Mouse (Mus musculus) CH12.LX (cell line): ENCODE measurements around the gene Capn11. TPM values are rescaled to one million over a fixed set of nuclear protein-coding genes. Genes with fewer than 3 reads are reported as not detected.

Source experiments
- DNase-seq: peaks from one replicate; pipeline ENCODE4 v3.0.0-alpha.2; 2013; ENCODE audit errors: extremely low read depth
- H3K27ac ChIP-seq: 2 replicates; pipeline ENCODE4 v1.5.1; 2012; ENCODE audit warnings: low read depth, mild to moderate bottlenecking, control low read depth, moderate library complexity; ENCODE audit not compliant: insufficient read depth
- H3K27me3 ChIP-seq: replicated peaks from 2 replicates; pipeline ENCODE3; 2012; ENCODE audit warnings: inconsistent platforms
- H3K36me3 ChIP-seq, 2 experiments: replicated peaks in 1 of 2; 2 replicates each; pipeline versions ENCODE3 to v1.6.1; 2012; ENCODE audit warnings: inconsistent platforms in 1 of 2, low read length in 1 of 2, mild to moderate bottlenecking in 1 of 2, mixed read lengths in 1 of 2, moderate library complexity in 1 of 2; ENCODE audit not compliant: control insufficient read depth in 1 of 2, insufficient read depth in 1 of 2
- H3K4me1 ChIP-seq, 2 experiments: 2 replicates each; pipeline ENCODE4 v1.6.1; 2012; ENCODE audit warnings: inconsistent platforms in 1 of 2, moderate library complexity in 1 of 2; ENCODE audit not compliant: insufficient read depth in 2 of 2, control insufficient read depth in 1 of 2
- H3K4me2 ChIP-seq: 2 replicates; pipeline ENCODE4 v1.6.1; 2012; ENCODE audit warnings: low read depth, mild to moderate bottlenecking, control low read depth; ENCODE audit not compliant: poor library complexity, insufficient read depth, severe bottlenecking
- H3K4me3 ChIP-seq, 3 experiments: fragments of 150-350 bp in 1 of 3; sonication (generic) in 1 of 3; replicated peaks in 1 of 3; 2 replicates each; pipeline versions ENCODE3 to v1.5.1; 2011 to 2012; ENCODE audit warnings: low read depth in 2 of 3, low read length in 2 of 3, mild to moderate bottlenecking in 2 of 3, moderate library complexity in 2 of 3, control low read depth in 1 of 3, improper control_type of control experiment in 1 of 3, inconsistent platforms in 1 of 3, mixed read lengths in 1 of 3; ENCODE audit not compliant: poor library complexity in 1 of 3
- H3K79me2 ChIP-seq: replicated peaks from 2 replicates; pipeline ENCODE4 v1.6.1; 2012; ENCODE audit warnings: mild to moderate bottlenecking, moderate library complexity; ENCODE audit not compliant: control insufficient read depth, poor library complexity, insufficient read depth, severe bottlenecking; ENCODE audit errors: extremely low read depth
- H3K9ac ChIP-seq: 2 replicates; pipeline ENCODE4 v1.6.1; 2012; ENCODE audit warnings: low read depth, mild to moderate bottlenecking, control low read depth, moderate library complexity; ENCODE audit not compliant: insufficient read depth
- H3K9me3 ChIP-seq: replicated peaks from 2 replicates; pipeline ENCODE3; 2012; ENCODE audit warnings: low read length, inconsistent platforms, mixed read lengths
- BHLHE40 ChIP-seq: IDR thresholded peaks from 2 replicates; pipeline ENCODE4 v1.6.1; 2011; ENCODE audit warnings: mild to moderate bottlenecking, low read depth, low read length, improper control_type of control experiment
- CHD2 ChIP-seq: IDR thresholded peaks from 2 replicates; pipeline ENCODE4 v1.6.1; 2011; ENCODE audit warnings: low read length, improper control_type of control experiment
- CTCF ChIP-seq, 2 experiments: IDR thresholded peaks in 1 of 2; conservative IDR thresholded peaks in 1 of 2; 2 replicates each; pipeline ENCODE4 v1.5.1; 2011 to 2012; ENCODE audit warnings: low read depth in 2 of 2, low read length in 2 of 2, improper control_type of control experiment in 1 of 2, inconsistent platforms in 1 of 2, mild to moderate bottlenecking in 1 of 2, moderate library complexity in 1 of 2
- EP300 ChIP-seq: IDR thresholded peaks from 2 replicates; pipeline ENCODE4 v1.6.1; 2011; ENCODE audit warnings: low read length, improper control_type of control experiment
- ETS1 ChIP-seq: conservative IDR thresholded peaks from 2 replicates; pipeline ENCODE4 v1.6.1; 2012; ENCODE audit warnings: low read depth, mild to moderate bottlenecking, inconsistent platforms, low read length, improper control_type of control experiment, moderate library complexity
- GABPA ChIP-seq: IDR thresholded peaks from 2 replicates; pipeline ENCODE4 v1.6.1; 2012; ENCODE audit warnings: low read depth, low read length, improper control_type of control experiment, inconsistent platforms; ENCODE audit not compliant: insufficient replicate concordance
- HCFC1 ChIP-seq: IDR thresholded peaks from 2 replicates; pipeline ENCODE4 v1.6.1; 2012; ENCODE audit warnings: low read depth, mild to moderate bottlenecking, inconsistent platforms, low read length, improper control_type of control experiment
- JUND ChIP-seq: conservative IDR thresholded peaks from 2 replicates; pipeline ENCODE4 v1.6.1; 2011; ENCODE audit warnings: low read depth, low read length, improper control_type of control experiment
- KAT2A ChIP-seq: IDR thresholded peaks from 2 replicates; pipeline ENCODE4 v1.6.1; 2012; ENCODE audit warnings: low read length, improper control_type of control experiment, inconsistent platforms; ENCODE audit not compliant: insufficient replicate concordance
- MAX ChIP-seq: IDR thresholded peaks from 2 replicates; pipeline ENCODE4 v1.6.1; 2011; ENCODE audit warnings: low read length, improper control_type of control experiment
- MAZ ChIP-seq: IDR thresholded peaks from 2 replicates; pipeline ENCODE4 v1.6.1; 2012; ENCODE audit warnings: low read depth, mild to moderate bottlenecking, inconsistent platforms, low read length, improper control_type of control experiment, moderate library complexity
- MEF2A ChIP-seq: IDR thresholded peaks from 2 replicates; pipeline ENCODE4 v1.6.1; 2014; ENCODE audit warnings: low read depth, mild to moderate bottlenecking, inconsistent platforms, low read length, improper control_type of control experiment, borderline replicate concordance
- MXI1 ChIP-seq: IDR thresholded peaks from 2 replicates; pipeline ENCODE4 v1.6.1; 2011; ENCODE audit warnings: mild to moderate bottlenecking, low read depth, low read length, improper control_type of control experiment
- MYC ChIP-seq: IDR thresholded peaks from 2 replicates; pipeline ENCODE4 v1.6.1; 2011; ENCODE audit warnings: low read depth, mild to moderate bottlenecking, improper control_type of control experiment, low read length
- NELFE ChIP-seq: IDR thresholded peaks from 2 replicates; pipeline ENCODE4 v1.6.1; 2011; ENCODE audit warnings: low read depth, low read length, improper control_type of control experiment
- NRF1 ChIP-seq: IDR thresholded peaks from 2 replicates; pipeline ENCODE4 v1.6.1; 2014; ENCODE audit warnings: low read depth, mild to moderate bottlenecking, inconsistent platforms, low read length, improper control_type of control experiment, moderate library complexity
- PAX5 ChIP-seq: IDR thresholded peaks from 2 replicates; pipeline ENCODE4 v1.6.1; 2012; ENCODE audit warnings: low read length, inconsistent platforms, mixed read lengths
- POLR2A ChIP-seq: IDR thresholded peaks from 2 replicates; pipeline ENCODE4 v1.6.1; 2011; ENCODE audit warnings: low read depth, mild to moderate bottlenecking, improper control_type of control experiment, low read length
- RAD21 ChIP-seq: IDR thresholded peaks from 2 replicates; pipeline ENCODE4 v1.6.1; 2011; ENCODE audit warnings: low read depth, mild to moderate bottlenecking, low read length, improper control_type of control experiment, moderate library complexity
- SIN3A ChIP-seq: IDR thresholded peaks from 2 replicates; pipeline ENCODE4 v1.6.1; 2012; ENCODE audit warnings: low read length, improper control_type of control experiment, inconsistent platforms
- TBP ChIP-seq: conservative IDR thresholded peaks from 2 replicates; pipeline ENCODE4 v1.6.1; 2011; ENCODE audit warnings: low read depth, low read length, improper control_type of control experiment
- TCF12 ChIP-seq: IDR thresholded peaks from 2 replicates; pipeline ENCODE4 v1.6.1; 2014; ENCODE audit warnings: low read depth, mild to moderate bottlenecking, inconsistent platforms, low read length, improper control_type of control experiment
- UBTF ChIP-seq: IDR thresholded peaks from 2 replicates; pipeline ENCODE4 v1.6.1; 2012; ENCODE audit warnings: low read depth, mild to moderate bottlenecking, inconsistent platforms, low read length, improper control_type of control experiment, moderate library complexity
- USF1 ChIP-seq: IDR thresholded peaks from 2 replicates; pipeline ENCODE4 v1.6.1; 2014; ENCODE audit warnings: low read depth, mild to moderate bottlenecking, inconsistent platforms, low read length, improper control_type of control experiment
- USF2 ChIP-seq: conservative IDR thresholded peaks from 2 replicates; pipeline ENCODE4 v1.6.1; 2011; ENCODE audit warnings: low read depth, low read length, improper control_type of control experiment
- dilution Hi-C: fragments of 300-500 bp; cut with MboI; formaldehyde crosslinking; loops from 2 replicates; pipeline ENCODE4 v1.14.3; 2020; ENCODE audit warnings: low sequenced_read_pairs; ENCODE audit not compliant: extremely low pct_unique_long_range_greater_than_20kb, extremely low pct_ligation_motif_present
- in situ Hi-C: fragments of 300-500 bp; cut with MboI; formaldehyde crosslinking; loops from 3 replicates; pipeline ENCODE4 v1.14.3; 2019; ENCODE audit warnings: low sequenced_read_pairs, low pct_ligation_motif_present, low pct_unique_long_range_greater_than_20kb, mixed read lengths
- polyA plus RNA-seq: library from polyadenylated mRNA; unstranded; fragments of >175 nt; gene quantifications from 2 replicates; pipeline ENCODE4 v1.2.1, GENCODE M21; 2012; ENCODE audit warnings: low read depth; ENCODE audit not compliant: insufficient read length
- total RNA-seq, 2 experiments: library from RNA; depleted of rRNA; stranded (reverse); fragments of 300-350 nt in 1 of 2; fragments of >200 nt in 1 of 2; gene quantifications; 2 replicates each; pipeline ENCODE4 v1.2.3; 2012 to 2014

Gene Capn11
- total and polyA plus RNA-seq, 3 experiments = 0.09 TPM; not detected in 2

- in situ Hi-C loops (no loop called here), dilution Hi-C loops (no loop called here)
- no peak for DNase-seq
- H3K36me3 ChIP-seq = no peaks in the 10 kb centered on the region
- H3K9ac ChIP-seq = no peak overlapping the region
- no peak overlapping the region for H3K27ac ChIP-seq
- no peaks in the 10 kb centered on the region for H3K79me2 ChIP-seq
- TF ChIP-seq EP300 (no peak), PAX5 (no peak), SIN3A (no peak), MXI1 (no peak), USF1 (no peak), MAX (no peak), CTCF (conservative IDR thresholded peaks at IDR 0.05 in 1 of 2, IDR thresholded peaks at IDR 0.05 in 1 of 2; ENCODE audit: low read depth in 2 of 2, low read length in 2 of 2) (no peak), CHD2 (no peak)
- no peak overlapping the region for H3K4me3 ChIP-seq
- H3K27me3 ChIP-seq = peaks cover 1% of the 10 kb centered on the region
- no peaks in the 10 kb centered on the region for H3K9me3 ChIP-seq
- H3K4me1 ChIP-seq = peaks cover 9 to 32% of the 10 kb centered on the region in 2 experiments; a peak in 3 of 4 replicates
- H3K4me2 ChIP-seq = no peak overlapping the region
Observed at GRCm38 (mm10) chr17:45600267-45600666, 58.9 kb downstream of the Capn11 start.

GRCm38 (mm10) chr17:45599446-45600242, 59.5 kb downstream of the Capn11 start, which contains the start of gene Slc29a1:
Gene Slc29a1 (minus strand): TSS chr17:45599606.
- Histone ChIP-seq H3K27ac (no peak within 1 kb of the TSS), H3K4me2 (peak within 1 kb of the TSS; percentile 70), H3K4me1 (peaks cover 9 to 32% of the 10 kb centered on the region in 2 experiments; a peak in 3 of 4 replicates), H3K79me2 (no peaks in the 10 kb centered on the region), H3K27me3 (peaks cover 1% of the 10 kb centered on the region), H3K4me3 (peak within 1 kb of the TSS in 1 of 3 experiments; percentile 36), H3K9me3 (no peaks in the 10 kb centered on the region), H3K36me3 (no peaks in the 10 kb centered on the region), H3K9ac (peak within 1 kb of the TSS; percentile 10; the same call in 1 of the 2 replicates)
- TF ChIP-seq ETS1 (no peak), POLR2A (no peak), UBTF (no peak), TCF12 (no peak), CHD2 (0 out of 2 replicates have a peak, but pooled peaks have one; percentile 26), MAZ (0 out of 2 replicates have a peak, but pooled peaks have one; percentile 63)
- in situ Hi-C loops (no loop called here), dilution Hi-C loops (no loop called here)
- no peak for DNase-seq

GRCm38 (mm10) chr17:45598891-45599290, 60.2 kb downstream of the Capn11 start:
- Histone ChIP-seq H3K9me3 (no peaks in the 10 kb centered on the region), H3K4me2 (peak overlapping the region; percentile 70; the same call in 1 of the 2 replicates), H3K79me2 (0 out of 2 replicates have a peak, but pooled peaks cover 3% of the 10 kb centered on the region), H3K36me3 (no peaks in the 10 kb centered on the region), H3K4me3 (no peak overlapping the region), H3K4me1 (peaks cover 10 to 39% of the 10 kb centered on the region in 2 experiments), H3K27ac (no peak overlapping the region)
- DNase-seq = no peak
- dilution Hi-C loops = no loop called here
- TF ChIP-seq MAX (no peak), JUND (no peak), GABPA (no peak), NRF1 (no peak), MYC (no peak), USF1 (no peak), MEF2A (no peak), NELFE (no peak), RAD21 (no peak), TBP (no peak), BHLHE40 (no peak), USF2 (no peak), HCFC1 (no peak), KAT2A (no peak)
- TF ChIP-seq, all 38 proteins: peak for 0
- in situ Hi-C loops = no loop called here
- Histone ChIP-seq H3K9ac (no peak overlapping the region), H3K27me3 (peaks cover 1% of the 10 kb centered on the region)
